Mouse (Mus musculus): Measurements from ENCODE around the gene Lmo2. TPM values are rescaled to one million over a fixed set of nuclear protein-coding genes. Genes with fewer than 3 reads are reported as not detected.

Gene Lmo2
- 145 and 161 TPM in 2 replicates for polyA plus RNA-seq (2012; rRNA removed)

DNA sequence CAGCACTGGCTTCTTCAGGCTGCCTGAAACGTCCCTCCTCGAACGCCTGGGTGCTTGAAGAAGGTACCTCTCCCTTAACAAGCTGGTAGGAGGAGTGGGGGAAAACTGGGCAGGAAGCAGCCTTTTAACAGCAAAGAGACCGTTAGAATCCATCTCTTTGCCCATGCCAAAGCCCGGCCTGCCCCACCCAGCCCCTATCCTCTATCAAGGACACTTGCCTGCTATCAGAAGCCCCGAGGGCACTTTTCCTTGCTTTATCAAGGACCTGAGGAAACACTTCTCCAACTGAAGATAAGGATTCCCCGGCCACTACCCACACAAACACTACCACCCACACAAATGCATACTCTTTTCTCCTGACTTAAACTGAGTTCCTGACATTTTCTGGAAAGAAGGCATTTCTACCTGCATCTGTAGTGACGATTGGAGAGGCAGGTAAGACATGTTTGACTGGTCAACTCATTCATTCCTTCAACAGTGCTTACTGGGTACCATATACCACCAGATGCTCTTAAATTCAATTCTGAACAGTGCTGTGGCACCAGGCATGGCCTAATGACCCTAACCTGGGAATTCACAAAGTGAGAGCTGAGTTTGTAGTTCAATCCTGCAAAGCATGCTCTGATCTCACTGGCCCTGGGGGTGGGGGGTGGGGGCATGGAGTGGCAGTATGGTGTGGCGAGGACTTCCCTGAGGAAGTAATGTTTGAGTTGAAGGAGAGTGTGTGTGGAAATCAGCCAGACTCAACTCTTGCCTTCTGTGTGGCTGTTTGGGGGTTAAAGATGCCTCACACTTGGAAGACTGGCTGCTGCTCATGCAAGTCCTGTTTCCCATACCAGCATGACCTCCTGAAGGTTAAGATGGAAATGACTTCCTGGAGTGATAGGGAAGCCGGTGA is at the start of gene Lmo2:
Gene Lmo2 (plus strand): TSS at position 338 of the 898 bp plus-strand sequence.

GRCm38 (mm10) chr2:104027458-104028138 is 69.8 kb downstream of the Lmo2 start, which contains the start of gene Fbxo3:
Fbxo3 (plus strand) TSS chr2:104027721.

GRCm38 (mm10) chr2:104028139-104028723 is 70.4 kb downstream of the Lmo2 start, which contains the start of gene 4931422A03Rik:
4931422A03Rik (minus strand) TSS chr2:104028361.

Other genes starting within 250 kb of the Lmo2 start
- 24.5 and 24.6 TPM in 2 replicates for gene Nat10, start 196.7 kb upstream of the Lmo2 start, polyA plus RNA-seq (2012; rRNA removed)
- gene Caprin1, start 160.3 kb upstream of the Lmo2 start, polyA plus RNA-seq (2012; rRNA removed): 67.7 and 83.8 TPM in 2 replicates
- 29.7 and 34.0 TPM in 2 replicates for gene Fbxo3, start 69.7 kb downstream of the Lmo2 start, polyA plus RNA-seq (2012; rRNA removed)
- gene 4931422A03Rik, start 70.4 kb downstream of the Lmo2 start, polyA plus RNA-seq (2012; rRNA removed): 0.32 TPM in 1 of 2 replicates, not detected in the other
- gene Gm10912, start 107.8 kb downstream of the Lmo2 start, polyA plus RNA-seq (2012; rRNA removed): 0.05 and 0.09 TPM in 2 replicates
- not detected in 2 replicates for gene Gm10799, start 110.6 kb downstream of the Lmo2 start, polyA plus RNA-seq (2012; rRNA removed)
- 6.8 and 8.0 TPM in 2 replicates for gene Cd59b, start 111.9 kb downstream of the Lmo2 start, polyA plus RNA-seq (2012; rRNA removed)
- gene Cd59a, start 137.8 kb downstream of the Lmo2 start, polyA plus RNA-seq (2012; rRNA removed): 40.5 and 50.9 TPM in 2 replicates
- 0.19 and 0.20 TPM in 2 replicates for gene A930018P22Rik, start 164.8 kb downstream of the Lmo2 start, polyA plus RNA-seq (2012; rRNA removed)

Measured in liver, embryonic 14 days (tissue).